Mouse (Mus musculus) brain, embryonic 14.5 days (tissue): Measurements from ENCODE around the gene Slc38a9. TPM values are rescaled to one million over a fixed set of nuclear protein-coding genes. Genes with fewer than 3 reads are reported as not detected.

Experiments used
- DNase-seq: peaks from one replicate; pipeline ENCODE4 v3.0.0-alpha.2; 2011; ENCODE audit warnings: low read depth
- CTCF ChIP-seq: fragments of 200-500 bp; IDR thresholded peaks from 2 replicates; pipeline ENCODE4 v1.5.1; 2012; ENCODE audit warnings: inconsistent platforms, mild to moderate bottlenecking, moderate library complexity, borderline replicate concordance; ENCODE audit not compliant: insufficient read depth, insufficient read length; ENCODE audit errors: extremely low read depth
- POLR2A ChIP-seq: fragments of 200-500 bp; IDR thresholded peaks from 2 replicates; pipeline ENCODE4 v1.6.1; 2012; ENCODE audit warnings: mild to moderate bottlenecking, inconsistent platforms, borderline replicate concordance; ENCODE audit not compliant: poor library complexity, insufficient read depth, insufficient read length, severe bottlenecking; ENCODE audit errors: extremely low read depth
- polyA plus RNA-seq: library from polyadenylated mRNA; depleted of rRNA; stranded (reverse); fragments of >200 nt; gene quantifications from 2 replicates; pipeline ENCODE4 v1.2.3, GENCODE M21; 2012; rRNA removed

Gene Slc38a9
- polyA plus RNA-seq, 1 experiment = 21.2 TPM

GRCm38 (mm10) chr13:112765654-112766053, 105.1 kb downstream of the Slc38a9 start:
- TF ChIP-seq POLR2A = no peak
- TF ChIP-seq CTCF = no peak
- no peak for DNase-seq

DNA sequence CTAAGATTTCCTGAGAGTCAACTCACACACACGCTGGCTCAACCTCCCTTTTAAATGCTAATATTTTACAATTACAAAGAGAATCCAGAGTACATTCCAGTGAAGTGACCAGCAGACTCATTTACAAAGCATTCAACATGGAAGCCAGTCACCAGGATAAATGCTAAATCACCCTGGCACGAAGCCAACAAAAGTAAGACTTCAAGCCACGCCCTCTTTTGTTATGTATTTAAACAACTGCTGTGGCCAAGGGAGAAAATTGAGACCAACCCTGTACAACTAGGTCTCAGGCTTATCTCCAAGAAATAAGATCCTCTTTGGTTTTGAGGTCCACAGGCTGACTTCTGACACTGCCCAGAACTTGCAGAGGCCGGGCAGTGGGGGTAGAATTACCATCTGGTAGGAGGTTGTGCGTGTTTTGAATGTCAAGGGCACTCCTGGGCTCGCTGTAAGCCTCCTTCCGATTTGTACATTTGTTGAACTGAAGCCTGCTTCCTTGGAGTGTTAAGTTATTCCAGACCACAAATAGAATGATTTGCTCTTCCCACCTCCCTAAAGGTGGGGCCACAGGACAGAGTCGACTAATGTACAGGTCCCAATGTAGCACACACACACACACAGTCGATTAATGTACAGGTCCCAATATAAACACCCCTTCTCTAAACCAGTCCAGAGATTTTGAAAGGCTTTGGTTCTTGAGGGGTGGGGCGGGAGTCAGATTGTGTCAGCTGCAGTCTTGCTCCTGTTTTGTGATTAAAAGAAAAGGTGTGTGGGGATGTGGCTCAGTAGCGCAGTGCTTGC, 110.2 kb downstream of the Slc38a9 start:
- peak; percentile 69 for DNase-seq
- TF ChIP-seq CTCF (no peak), POLR2A (no peak)

GRCm38 (mm10) chr13:112771447-112772208, 111.1 kb downstream of the Slc38a9 start:
- no peak for TF ChIP-seq POLR2A
- TF ChIP-seq CTCF = no peak

DNA sequence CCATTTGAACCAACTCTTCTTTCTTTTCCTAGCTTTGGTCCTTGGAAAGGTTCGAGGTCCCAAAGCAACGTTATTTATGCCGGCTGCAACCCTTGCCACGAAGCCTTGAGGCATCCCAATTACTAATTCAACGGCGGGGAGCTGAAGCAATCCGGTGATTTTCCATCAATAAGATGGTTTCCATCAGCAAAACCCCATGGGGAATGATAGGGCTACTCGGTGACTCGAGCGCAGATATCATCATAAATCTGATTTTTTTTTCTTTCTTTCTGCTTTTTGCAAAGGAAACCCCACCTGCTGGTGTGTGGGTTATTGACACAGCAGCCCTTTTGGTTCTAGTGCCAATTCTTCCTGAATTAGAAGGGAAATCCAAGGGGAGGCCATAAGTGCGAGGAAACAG, 111.7 kb downstream of the Slc38a9 start:
- TF ChIP-seq CTCF = no peak
- DNase-seq = no peak

More at GRCm38 (mm10) chr13:112771447-112772208, 111.1 kb downstream of the Slc38a9 start:
- DNase-seq = no peak

DNA sequence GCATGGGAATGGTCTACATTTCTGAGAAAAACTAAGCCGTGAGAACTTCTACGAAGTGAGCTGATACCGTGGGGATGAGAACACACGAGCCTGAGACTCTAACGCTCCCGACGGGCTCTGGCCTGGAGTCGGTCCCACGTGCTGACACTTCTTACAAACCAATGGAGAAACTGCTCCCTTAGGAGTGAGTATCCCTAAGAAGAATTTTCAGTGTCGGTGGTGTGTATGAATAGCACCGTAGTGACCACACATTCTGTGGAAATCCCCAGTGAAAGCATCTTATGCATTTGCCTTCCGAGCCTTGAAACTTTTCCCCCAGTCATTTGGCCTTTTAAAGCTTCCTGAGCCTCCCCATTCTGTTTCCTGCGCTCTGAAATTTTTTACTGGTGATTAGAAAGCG, 112.3 kb downstream of the Slc38a9 start:
- TF ChIP-seq CTCF (no peak), POLR2A (no peak)
- no peak for DNase-seq

DNA sequence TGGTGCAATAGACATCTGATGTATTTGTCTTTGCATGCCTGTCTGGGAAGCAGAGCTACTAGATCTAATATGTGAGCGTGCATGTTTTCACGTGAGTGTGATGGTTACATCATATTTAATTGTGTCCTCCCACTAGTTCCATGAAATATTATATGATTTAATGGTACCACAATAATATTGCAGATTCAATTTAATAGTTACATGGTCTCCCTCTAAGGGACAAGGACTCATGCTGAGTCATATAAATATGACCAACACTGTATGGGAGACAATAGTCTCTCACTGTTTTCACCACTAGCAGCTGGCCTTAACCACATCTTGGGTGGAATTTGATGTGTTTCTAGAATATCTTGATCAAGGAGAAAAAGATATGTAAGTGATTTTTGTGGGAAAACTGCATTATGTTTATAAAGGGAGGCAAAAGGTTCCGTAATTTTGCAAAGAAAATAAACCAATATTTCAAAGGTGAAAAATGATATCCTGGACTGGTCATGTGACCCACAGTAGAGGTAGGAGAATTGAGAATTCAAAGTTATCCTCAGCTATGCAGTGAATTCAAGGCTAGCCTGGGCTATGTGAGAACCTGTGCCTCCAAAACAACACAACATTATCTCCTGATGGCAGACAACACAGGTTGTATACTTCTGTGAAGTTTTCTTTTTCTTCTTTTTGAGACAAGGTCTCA, 113.6 kb downstream of the Slc38a9 start:
- TF ChIP-seq CTCF (no peak), POLR2A (no peak)
- no peak for DNase-seq

GRCm38 (mm10) chr13:112775856-112776255, 115.3 kb downstream of the Slc38a9 start:
- DNase-seq = no peak
- TF ChIP-seq CTCF = no peak
- no peak for TF ChIP-seq POLR2A

- no peak for DNase-seq
- TF ChIP-seq CTCF (no peak), POLR2A (no peak)
Observed at GRCm38 (mm10) chr13:112778407-112778806, 117.9 kb downstream of the Slc38a9 start.

DNA sequence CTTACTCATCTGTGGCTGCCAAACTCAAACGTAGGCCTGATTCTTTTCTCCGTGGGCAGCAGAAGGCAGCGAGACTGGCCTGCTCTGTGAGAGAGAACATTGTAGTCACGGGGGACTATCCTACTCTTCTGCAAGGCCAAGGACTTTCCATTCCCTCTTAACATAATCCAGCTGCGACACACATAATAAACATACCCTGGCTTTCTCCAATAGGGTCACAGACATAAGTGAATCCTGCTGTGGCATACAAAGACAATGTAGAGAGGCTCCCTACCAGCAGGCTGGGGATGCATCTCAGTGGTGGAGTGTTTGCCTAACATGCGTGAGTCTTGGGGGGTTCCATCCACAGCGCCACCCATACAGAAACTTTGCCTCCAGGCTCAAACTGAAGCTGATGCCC, 124.8 kb downstream of the Slc38a9 start:
- TF ChIP-seq CTCF = no peak
- DNase-seq = no peak

DNA sequence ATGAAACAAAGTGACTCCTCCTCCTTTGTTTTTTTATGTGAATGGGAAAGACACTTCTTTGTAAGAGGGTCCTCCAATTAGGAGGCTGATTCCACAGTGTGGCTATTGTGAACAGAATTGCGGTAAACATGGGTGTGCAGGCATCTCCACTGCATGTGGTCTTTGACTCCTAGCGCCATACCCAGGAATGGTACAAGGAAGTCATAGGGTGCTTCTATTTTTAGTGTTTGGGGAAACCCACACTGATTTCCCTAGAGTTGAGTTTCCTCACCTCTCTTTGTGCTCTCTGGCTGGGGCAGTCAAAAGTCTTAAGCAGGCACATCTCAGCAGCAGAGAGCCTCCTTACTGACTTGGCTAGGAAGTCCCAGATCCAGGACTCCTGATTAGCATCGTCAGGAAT, 125.6 kb downstream of the Slc38a9 start:
- TF ChIP-seq CTCF = no peak
- DNase-seq = no peak

- no peak for DNase-seq
- TF ChIP-seq POLR2A (no peak), CTCF (no peak)
Observed at GRCm38 (mm10) chr13:112786942-112787533, 126.5 kb downstream of the Slc38a9 start.

Other genes starting within 250 kb of the Slc38a9 start
- gene Il6st, start 196.7 kb upstream of the Slc38a9 start, polyA plus RNA-seq = 9.4 and 19.5 TPM in 2 replicates
- gene Il31ra, start 66.4 kb upstream of the Slc38a9 start, polyA plus RNA-seq = 0.12 and 0.19 TPM in 2 replicates
- gene Ddx4, start 8.3 kb upstream of the Slc38a9 start, polyA plus RNA-seq = 1.2 and 1.3 TPM in 2 replicates
- 30.6 and 31.5 TPM in 2 replicates for gene Plpp1, start 140.0 kb downstream of the Slc38a9 start, polyA plus RNA-seq